Mouse (Mus musculus) MEL (cell line): Measurements from ENCODE around the gene Dus2. TPM values are rescaled to one million over a fixed set of nuclear protein-coding genes. Genes with fewer than 3 reads are reported as not detected.

Experiments
- DNase-seq: peaks from one replicate; pipeline ENCODE4 v3.0.0; 2011; ENCODE audit warnings: low read depth, low spot score
- H3K27ac ChIP-seq: 2 replicates; pipeline ENCODE4 v1.5.1; 2012; ENCODE audit warnings: low read depth, mild to moderate bottlenecking, control low read depth, low read length, moderate library complexity; ENCODE audit not compliant: control insufficient read depth
- H3K27me3 ChIP-seq, 2 experiments: fragments of 150-350 bp in 1 of 2; sonication (generic) in 1 of 2; 2 replicates each; pipeline ENCODE4 v1.6.1; 2012; ENCODE audit warnings: low read length in 2 of 2, mild to moderate bottlenecking in 2 of 2, improper control_type of control experiment in 1 of 2, moderate library complexity in 1 of 2; ENCODE audit not compliant: insufficient read depth in 2 of 2, control insufficient read depth in 1 of 2
- H3K36me3 ChIP-seq, 2 experiments: 2 replicates each; pipeline ENCODE4 v1.6.1; 2012 to 2014; ENCODE audit warnings: low read length in 2 of 2, improper control_type of control experiment in 1 of 2, inconsistent platforms in 1 of 2, mild to moderate bottlenecking in 1 of 2; ENCODE audit not compliant: insufficient read depth in 2 of 2, control insufficient read depth in 1 of 2
- H3K4me1 ChIP-seq, 2 experiments: fragments of 150-350 bp in 1 of 2; sonication (generic) in 1 of 2; 2 replicates each; pipeline ENCODE4 v1.6.1; 2012; ENCODE audit warnings: low read length in 2 of 2, improper control_type of control experiment in 1 of 2, mild to moderate bottlenecking in 1 of 2; ENCODE audit not compliant: insufficient read depth in 2 of 2, control insufficient read depth in 1 of 2
- H3K4me3 ChIP-seq, 2 experiments: fragments of 150-350 bp in 1 of 2; sonication (generic) in 1 of 2; 2 replicates each; pipeline ENCODE4 v1.5.1; 2012; ENCODE audit warnings: low read depth in 2 of 2, low read length in 2 of 2, mild to moderate bottlenecking in 2 of 2, moderate library complexity in 2 of 2, control low read depth in 1 of 2, improper control_type of control experiment in 1 of 2; ENCODE audit not compliant: control insufficient read depth in 1 of 2, insufficient read depth in 1 of 2
- H3K79me2 ChIP-seq: 2 replicates; pipeline ENCODE4 v1.6.1; 2012; ENCODE audit warnings: mild to moderate bottlenecking, low read length, moderate library complexity; ENCODE audit not compliant: control insufficient read depth, poor library complexity, insufficient read depth
- H3K9ac ChIP-seq: 2 replicates; pipeline ENCODE4 v1.6.1; 2012; ENCODE audit warnings: low read depth, mild to moderate bottlenecking, control low read depth, low read length, moderate library complexity; ENCODE audit not compliant: control insufficient read depth, poor library complexity, severe bottlenecking
- H3K9me3 ChIP-seq: fragments of 150-350 bp; sonication (generic); replicated peaks from 2 replicates; pipeline ENCODE4 v1.6.1; 2012; ENCODE audit warnings: mild to moderate bottlenecking, low read length, improper control_type of control experiment, moderate library complexity; ENCODE audit not compliant: insufficient read depth
- CHD2 ChIP-seq: IDR thresholded peaks from 2 replicates; pipeline ENCODE4 v1.6.1; 2011; ENCODE audit warnings: low read length, improper control_type of control experiment
- GATA1 ChIP-seq: IDR thresholded peaks from 2 replicates; pipeline ENCODE4 v1.6.1; 2011; ENCODE audit warnings: low read depth, low read length, improper control_type of control experiment
- HCFC1 ChIP-seq: IDR thresholded peaks from 2 replicates; pipeline ENCODE4 v1.6.1; 2012; ENCODE audit warnings: low read depth, mild to moderate bottlenecking, inconsistent platforms, low read length, improper control_type of control experiment, moderate library complexity
- KAT2A ChIP-seq: conservative IDR thresholded peaks from 2 replicates; pipeline ENCODE4 v1.6.1; 2012; ENCODE audit warnings: low read depth, low read length, improper control_type of control experiment, inconsistent platforms
- MAFK ChIP-seq: IDR thresholded peaks from 2 replicates; pipeline ENCODE4 v1.6.1; 2011; ENCODE audit warnings: low read depth, mild to moderate bottlenecking, low read length, improper control_type of control experiment, borderline replicate concordance
- MEF2A ChIP-seq: IDR thresholded peaks from 2 replicates; pipeline ENCODE4 v1.6.1; 2014; ENCODE audit warnings: low read depth, mild to moderate bottlenecking, inconsistent platforms, low read length, improper control_type of control experiment; ENCODE audit not compliant: poor library complexity, insufficient replicate concordance, severe bottlenecking; ENCODE audit errors: extremely low read depth
- NRF1 ChIP-seq: IDR thresholded peaks from 2 replicates; pipeline ENCODE4 v1.6.1; 2014; ENCODE audit warnings: low read depth, mild to moderate bottlenecking, inconsistent platforms, low read length, improper control_type of control experiment, moderate library complexity; ENCODE audit not compliant: poor library complexity, insufficient read depth, severe bottlenecking
- POLR2AphosphoS5 ChIP-seq: IDR thresholded peaks from 2 replicates; pipeline ENCODE4 v1.6.1; 2012; ENCODE audit warnings: low read depth, borderline replicate concordance, mild to moderate bottlenecking, inconsistent platforms, low read length, moderate library complexity, mixed read lengths
- RAD21 ChIP-seq: IDR thresholded peaks from 2 replicates; pipeline ENCODE4 v1.6.1; 2011; ENCODE audit warnings: mild to moderate bottlenecking, low read depth, low read length, improper control_type of control experiment
- RCOR1 ChIP-seq: IDR thresholded peaks from 2 replicates; pipeline ENCODE4 v1.6.1; 2012; ENCODE audit warnings: low read depth, mild to moderate bottlenecking, inconsistent platforms, low read length, improper control_type of control experiment
- SIN3A ChIP-seq: IDR thresholded peaks from 2 replicates; pipeline ENCODE4 v1.6.1; 2012; ENCODE audit warnings: low read length, improper control_type of control experiment, inconsistent platforms
- SMC3 ChIP-seq: IDR thresholded peaks from 2 replicates; pipeline ENCODE4 v1.6.1; 2011; ENCODE audit warnings: low read depth, low read length, improper control_type of control experiment
- TAL1 ChIP-seq: IDR thresholded peaks from 2 replicates; pipeline ENCODE4 v1.6.1; 2012; ENCODE audit warnings: mild to moderate bottlenecking, inconsistent platforms, low read length, moderate library complexity, mixed read lengths
- TBP ChIP-seq: IDR thresholded peaks from 2 replicates; pipeline ENCODE4 v1.8.0; 2011; ENCODE audit warnings: low read depth, low read length, improper control_type of control experiment
- USF2 ChIP-seq, 2 experiments: IDR thresholded peaks; 2 replicates each; pipeline ENCODE4 v1.6.1; 2011 to 2012; ENCODE audit warnings: improper control_type of control experiment in 2 of 2, low read length in 2 of 2, borderline replicate concordance in 1 of 2, inconsistent platforms in 1 of 2, low read depth in 1 of 2, mild to moderate bottlenecking in 1 of 2; ENCODE audit not compliant: insufficient read depth in 1 of 2
- ZC3H11A ChIP-seq: IDR thresholded peaks from 2 replicates; pipeline ENCODE4 v1.6.1; 2012; ENCODE audit warnings: low read depth, mild to moderate bottlenecking, inconsistent platforms, low read length, improper control_type of control experiment
- ZKSCAN1 ChIP-seq: IDR thresholded peaks from 2 replicates; pipeline ENCODE4 v1.6.1; 2012; ENCODE audit warnings: low read depth, mild to moderate bottlenecking, inconsistent platforms, low read length, improper control_type of control experiment, moderate library complexity
- ZMIZ1 ChIP-seq: IDR thresholded peaks from 2 replicates; pipeline ENCODE4 v1.6.1; 2012; ENCODE audit warnings: low read depth, mild to moderate bottlenecking, inconsistent platforms, low read length, improper control_type of control experiment, moderate library complexity
- ZNF384 ChIP-seq: IDR thresholded peaks from 2 replicates; pipeline ENCODE4 v1.6.1; 2012; ENCODE audit warnings: low read depth, mild to moderate bottlenecking, inconsistent platforms, low read length, improper control_type of control experiment
- polyA plus RNA-seq, 2 experiments: library from polyadenylated mRNA; stranded (reverse) in 1 of 2; unstranded in 1 of 2; fragments of >175 nt in 1 of 2; fragments of >200 nt in 1 of 2; gene quantifications; 2 replicates each; pipeline versions ENCODE4 v1.2.1 to v1.2.4; 2012; ENCODE audit warnings: low replicate concordance in 2 of 2, low read depth in 1 of 2; ENCODE audit not compliant: insufficient read length in 2 of 2, insufficient read depth in 1 of 2, missing spikeins in 1 of 2
- total RNA-seq: library from RNA; depleted of rRNA; stranded (reverse); fragments of 300-350 nt; gene quantifications from 2 replicates; pipeline ENCODE4 v1.2.3, GENCODE M21; 2012

Gene Dus2
- total and polyA plus RNA-seq, 3 experiments: 9.2 to 11.9 TPM; not detected in 1

DNA sequence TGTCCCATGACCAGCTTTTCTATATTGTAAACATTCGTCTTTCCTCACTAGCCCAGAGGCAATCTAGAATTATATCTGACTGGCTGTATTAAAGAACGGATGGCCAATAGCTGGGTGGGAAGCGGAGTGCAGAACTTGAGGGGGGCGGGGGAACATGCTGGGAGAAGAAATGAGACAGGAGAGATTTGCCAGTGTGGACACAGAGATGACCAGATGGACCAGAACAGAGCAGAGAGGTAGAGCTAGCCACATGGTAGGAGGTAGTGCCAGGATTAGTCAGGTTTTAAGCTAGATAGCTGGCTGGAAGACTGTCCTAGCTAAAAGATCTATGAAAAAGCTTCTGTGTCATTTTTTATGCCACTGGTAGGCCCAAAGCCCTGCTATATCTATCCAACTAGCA, 10.8 kb downstream of the Dus2 start:
- Histone ChIP-seq H3K36me3 (peaks cover 0 to 4% of the 10 kb centered on the region in 2 experiments; a peak in 2 of 4 replicates), H3K4me3 (no peak overlapping the region), H3K9me3 (no peaks in the 10 kb centered on the region), H3K9ac (no peak overlapping the region), H3K4me1 (peaks cover under 1 to 14% of the 10 kb centered on the region in 2 experiments; a peak in 3 of 4 replicates), H3K27me3 (no peaks in the 10 kb centered on the region), H3K79me2 (no peaks in the 10 kb centered on the region), H3K27ac (no peak overlapping the region)
- TF ChIP-seq RAD21 (no peak), POLR2AphosphoS5 (no peak), KAT2A (no peak), RCOR1 (no peak), NRF1 (no peak), ZKSCAN1 (no peak), SIN3A (no peak), SMC3 (no peak), TAL1 (no peak), CHD2 (no peak), MEF2A (no peak), USF2 (IDR thresholded peaks at IDR 0.05; ENCODE audit: borderline replicate concordance in 1 of 2, insufficient read depth in 1 of 2, low read depth in 1 of 2, low read length in 2 of 2) (no peak), ZNF384 (no peak), ZMIZ1 (no peak), MAFK (no peak)
- no peak for DNase-seq

DNA sequence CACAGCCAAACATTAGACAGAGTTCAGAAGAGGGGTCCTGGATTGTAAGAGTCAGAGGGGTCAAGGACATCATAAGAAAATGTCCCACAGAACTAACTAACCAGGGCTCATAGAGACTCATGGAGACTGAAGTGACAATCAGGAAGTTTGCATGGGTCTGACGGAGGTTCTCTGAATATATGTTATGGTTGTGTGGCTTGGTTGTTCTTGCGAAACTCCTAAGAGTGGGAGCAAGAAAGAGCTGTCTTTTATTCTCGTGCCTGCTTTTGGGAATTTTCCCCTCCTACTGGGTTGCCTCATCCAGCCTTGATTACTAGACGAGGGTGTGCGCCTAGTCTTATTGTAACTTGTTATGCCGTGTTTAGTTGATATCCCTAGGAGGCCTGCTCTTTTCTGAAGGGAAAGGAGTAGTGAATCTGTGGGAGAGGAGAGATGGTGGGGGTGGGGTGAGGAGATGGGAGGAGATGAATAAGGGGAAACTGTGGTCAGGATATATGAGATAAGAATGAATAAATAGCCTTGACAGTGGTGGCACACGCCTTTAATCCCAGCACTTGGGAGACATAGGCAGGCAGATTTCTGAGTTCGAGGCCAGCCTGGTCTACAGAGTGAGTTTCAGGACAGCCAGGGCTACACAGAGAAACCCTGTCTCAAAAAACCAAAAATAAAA, 13.5 kb downstream of the Dus2 start:
- Histone ChIP-seq H3K4me3 (no peak overlapping the region), H3K79me2 (peaks cover 2% of the 10 kb centered on the region; the same call in 1 of the 2 replicates), H3K27me3 (no peaks in the 10 kb centered on the region), H3K9ac (no peak overlapping the region), H3K9me3 (no peaks in the 10 kb centered on the region), H3K4me1 (peaks cover 0 to 8% of the 10 kb centered on the region in 2 experiments; a peak in 2 of 4 replicates), H3K36me3 (peaks cover 0 to 6% of the 10 kb centered on the region in 2 experiments; a peak in 2 of 4 replicates), H3K27ac (no peak overlapping the region)
- DNase-seq: peak; percentile 46
- TF ChIP-seq HCFC1 (no peak), GATA1 (0 out of 2 replicates have a peak, but pooled peaks have one; percentile 14), ZC3H11A (no peak), TBP (peak; percentile 93)
